Mouse (Mus musculus) brain, adult 10 weeks (tissue): Measurements from ENCODE around the gene Cmpk2. TPM values are rescaled to one million over a fixed set of nuclear protein-coding genes. Genes with fewer than 3 reads are reported as not detected.

ENCODE experiments used
- polyA plus RNA-seq: library from polyadenylated mRNA; stranded (reverse); fragments of 350-450 nt; fragmentation: Illumina TruSeq; extraction: RNeasy Lipid Tissue Mini Kit (QIAGEN cat#74804); gene quantifications from one replicate; pipeline ENCODE4 v1.2.3, GENCODE M21; 2015; ENCODE audit warnings: low read depth, low replicate concordance

Gene Cmpk2
- 20.2 TPM for polyA plus RNA-seq

DNA sequence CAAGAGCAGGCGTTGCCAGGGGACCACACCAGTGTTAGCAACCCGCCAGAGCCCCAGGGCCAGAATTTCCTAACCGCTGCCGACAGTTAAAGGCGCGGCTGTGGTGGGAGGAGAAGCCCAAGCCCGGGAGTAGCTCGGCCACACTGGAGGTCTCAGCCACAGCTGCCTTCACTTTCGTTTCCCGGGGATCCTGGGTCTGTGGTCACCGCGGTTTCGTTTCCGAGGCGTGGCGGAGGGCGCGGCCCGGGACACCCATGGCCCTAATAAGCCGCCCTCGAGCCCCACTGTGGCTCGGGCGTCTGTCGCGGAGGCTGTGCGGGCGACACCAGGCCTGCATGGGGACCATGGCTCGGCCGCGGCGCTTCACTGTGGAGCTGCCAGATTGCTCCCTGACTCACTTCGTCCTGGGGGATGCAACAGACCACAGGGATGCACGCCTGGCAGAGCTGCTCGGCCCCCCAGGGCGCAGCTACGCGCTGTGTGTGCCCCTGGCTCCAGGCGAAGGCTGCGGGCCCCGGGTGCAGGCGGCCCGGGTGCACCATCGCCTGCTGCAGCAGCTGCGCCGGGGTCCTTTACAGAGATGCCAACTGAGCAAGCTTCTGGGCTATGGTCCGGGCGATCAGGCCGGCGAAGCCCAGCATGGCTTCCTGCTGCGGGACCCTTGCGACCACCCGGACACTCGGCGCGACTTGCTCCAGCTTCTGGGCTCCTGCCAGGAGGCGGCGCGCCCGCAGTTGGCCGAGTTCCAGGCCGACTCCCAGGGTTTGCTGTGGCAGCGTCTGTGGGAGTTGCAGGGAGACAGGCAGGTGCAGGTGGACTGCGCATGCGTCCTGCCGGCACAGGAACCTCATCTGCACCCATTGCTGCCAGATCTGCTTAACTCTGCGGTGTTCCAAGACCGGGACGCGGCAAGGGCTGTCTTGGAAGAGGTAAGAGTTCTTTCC, at the start of gene Cmpk2:
TSS of gene Cmpk2 (plus strand) at position 107 of the 944 bp plus-strand sequence.

DNA sequence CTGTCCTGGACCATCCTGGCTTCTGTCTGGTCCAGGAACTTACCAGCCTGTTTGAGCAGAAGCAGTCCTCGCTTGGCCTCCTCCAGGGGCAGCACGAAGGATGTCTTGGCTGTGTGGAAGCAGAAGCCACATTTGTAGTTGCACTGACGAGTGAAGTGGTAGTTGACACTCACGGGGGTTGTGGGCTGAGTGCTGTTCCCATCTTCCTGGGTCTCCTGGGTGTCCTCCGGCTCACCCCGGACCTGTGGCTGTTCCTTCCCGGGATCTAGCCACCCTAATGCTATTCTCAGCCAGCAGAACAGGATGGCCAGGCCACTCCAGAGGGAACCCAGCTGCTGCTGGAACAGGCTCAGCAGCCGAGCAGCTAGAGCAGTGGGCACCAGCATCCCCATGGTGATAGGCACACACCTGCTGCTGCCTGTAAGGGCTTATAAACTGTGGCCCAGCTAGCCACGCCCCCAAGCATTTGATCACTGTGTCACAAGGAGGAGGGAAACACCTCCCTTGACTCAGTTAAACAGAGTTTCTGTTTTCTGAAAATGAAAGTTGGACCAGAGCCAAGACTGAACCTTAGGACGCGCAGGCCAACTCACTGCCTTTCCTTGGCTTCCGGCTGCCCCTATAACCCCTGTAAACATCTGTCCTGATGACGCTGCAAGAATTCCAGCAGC, 12.8 kb upstream of the Cmpk2 start, which contains the start of gene Rsad2:
TSS of gene Rsad2 (minus strand) at position 425 of the 671 bp plus-strand sequence.

Other genes starting within 250 kb of the Cmpk2 start
- gene Rnf144a, start 54.0 kb upstream of the Cmpk2 start, polyA plus RNA-seq = 14.4 TPM
- 1.5 TPM for gene Rsad2, start 12.8 kb upstream of the Cmpk2 start, polyA plus RNA-seq